Mouse (Mus musculus) left cerebral cortex, adult 11 months (tissue): ENCODE data around the gene AI661453.

Experiments used
- DNase-seq: peaks from one replicate; pipeline ENCODE4 v3.0.0; 2022; ENCODE audit warnings: low spot score

Gene AI661453

GRCm38 (mm10) chr17:47441296-47442051 lies 5.1 kb downstream of the AI661453 start:
- DNase-seq: no peak

- DNase-seq: no peak
These were observed 5.9 kb downstream of the AI661453 start for GRCm38 (mm10) chr17:47442271-47442670.

GRCm38 (mm10) chr17:47444113-47444512 lies 7.7 kb downstream of the AI661453 start:
- DNase-seq: no peak

- DNase-seq: no peak
These were observed 9.1 kb downstream of the AI661453 start for GRCm38 (mm10) chr17:47445518-47445917.

- no peak for DNase-seq
These were observed 9.6 kb downstream of the AI661453 start for GRCm38 (mm10) chr17:47446025-47446424.

GRCm38 (mm10) chr17:47446561-47446960 lies 10.1 kb downstream of the AI661453 start:
- DNase-seq: no peak

GRCm38 (mm10) chr17:47448523-47449372 lies 12.3 kb downstream of the AI661453 start:
- no peak for DNase-seq

- DNase-seq: no peak
These were observed 13.0 kb downstream of the AI661453 start for GRCm38 (mm10) chr17:47449432-47449831.

- DNase-seq: no peak
These were observed 13.8 kb downstream of the AI661453 start for GRCm38 (mm10) chr17:47450239-47450638.

GRCm38 (mm10) chr17:47450880-47451565 lies 14.6 kb downstream of the AI661453 start:
- DNase-seq: no peak

GRCm38 (mm10) chr17:47452886-47453285 lies 16.5 kb downstream of the AI661453 start:
- no peak for DNase-seq

- no peak for DNase-seq
These were observed 18.3 kb downstream of the AI661453 start for GRCm38 (mm10) chr17:47454675-47455074.

- no peak for DNase-seq
These were observed 21.9 kb downstream of the AI661453 start for GRCm38 (mm10) chr17:47458310-47458709.

GRCm38 (mm10) chr17:47458936-47459335 lies 22.5 kb downstream of the AI661453 start:
- no peak for DNase-seq

- no peak for DNase-seq
These were observed 23.0 kb downstream of the AI661453 start for GRCm38 (mm10) chr17:47459341-47459919.

- no peak for DNase-seq
These were observed 25.3 kb downstream of the AI661453 start for GRCm38 (mm10) chr17:47461688-47462087.

- DNase-seq: no peak
These were observed 25.8 kb downstream of the AI661453 start for GRCm38 (mm10) chr17:47462209-47462608.

- no peak for DNase-seq
These were observed 26.4 kb downstream of the AI661453 start for GRCm38 (mm10) chr17:47462728-47463388.

- DNase-seq: no peak
These were observed 28.0 kb downstream of the AI661453 start for GRCm38 (mm10) chr17:47464248-47464965.

GRCm38 (mm10) chr17:47465016-47465415 lies 28.6 kb downstream of the AI661453 start:
- no peak for DNase-seq

- no peak for DNase-seq
These were observed 29.9 kb downstream of the AI661453 start for GRCm38 (mm10) chr17:47466284-47466683.
